Mouse (Mus musculus) bone marrow macrophage, adult 2 months (primary cell): Measurements from ENCODE around the gene Clybl.

Experiments
- CTCF ChIP-seq: IDR thresholded peaks from 2 replicates; pipeline ENCODE4 v1.5.1; 2012; ENCODE audit warnings: low read depth, mild to moderate bottlenecking, low read length, moderate library complexity
- POLR2A ChIP-seq: IDR thresholded peaks from 2 replicates; pipeline ENCODE4 v1.6.1; 2012; ENCODE audit warnings: mild to moderate bottlenecking, low read depth, low read length, borderline replicate concordance

DNA sequence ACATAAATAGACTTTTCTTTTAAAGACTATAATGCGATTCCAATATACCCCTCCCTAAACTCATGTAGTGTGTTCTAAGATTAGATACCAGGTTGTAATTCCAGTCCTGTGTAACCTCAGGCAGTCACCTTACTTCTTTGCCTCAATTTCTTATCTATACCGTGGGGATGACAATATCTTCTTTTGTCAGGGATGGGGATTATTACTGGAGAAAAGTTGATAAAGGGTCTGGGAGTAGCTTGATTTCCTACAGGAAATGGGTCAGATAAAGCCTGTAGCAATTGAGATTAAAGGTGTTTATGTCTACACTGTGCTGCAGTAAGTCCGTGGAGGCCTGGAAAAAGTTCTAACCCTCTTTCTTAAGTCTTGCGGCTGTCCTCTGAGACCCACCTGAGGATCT, 131.8 kb downstream of the Clybl start:
- TF ChIP-seq CTCF (no peak), POLR2A (no peak)
